Mouse (Mus musculus): Measurements from ENCODE around the gene Chkb. TPM values are rescaled to one million over a fixed set of nuclear protein-coding genes. Genes with fewer than 3 reads are reported as not detected.

Gene Chkb
- 10 to 100 TPM; 34.3 to 43.4 TPM for total RNA-seq (2021)

DNA sequence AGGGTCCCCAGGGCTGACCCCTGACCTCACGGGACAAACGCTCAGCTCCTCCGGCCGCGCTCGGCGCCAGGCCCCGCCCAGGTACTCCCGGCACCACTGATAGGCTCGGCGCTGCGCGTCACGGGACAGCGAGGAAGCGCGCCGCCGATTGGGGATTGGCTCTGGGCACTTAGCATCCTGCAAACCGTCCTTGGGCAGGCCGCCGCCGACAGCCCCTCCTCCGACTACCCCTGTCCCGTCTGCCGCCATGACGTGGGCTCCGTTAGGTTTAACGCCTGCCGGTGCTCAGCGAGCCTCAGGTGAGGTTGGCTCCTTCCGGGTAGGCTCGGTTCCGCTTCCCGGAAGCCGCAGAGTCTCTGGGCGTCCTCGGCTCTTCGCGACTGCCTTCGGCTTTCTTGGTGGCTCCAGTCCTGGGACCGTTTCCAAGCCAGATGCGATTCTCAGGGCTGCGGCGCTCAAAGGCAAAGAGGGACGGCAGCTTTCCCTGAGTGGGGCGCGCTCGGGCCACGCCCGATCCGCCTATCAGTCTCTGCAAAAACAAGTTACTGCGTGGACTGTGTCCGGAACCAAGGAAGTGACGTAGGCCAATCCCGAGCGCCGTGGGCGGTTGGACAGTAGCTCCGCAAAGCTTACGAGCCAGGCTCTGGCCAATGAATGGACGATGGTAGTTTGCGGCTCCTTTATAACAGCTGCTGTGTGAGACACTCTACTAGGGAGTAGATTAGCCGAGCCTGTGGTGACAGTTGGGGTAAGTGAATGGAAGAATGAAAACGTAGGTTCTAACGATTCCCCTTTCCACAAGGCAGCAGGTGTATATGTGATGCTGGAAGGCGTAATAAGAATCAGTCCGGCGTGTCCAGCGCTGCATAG is at the start of gene Chkb, which contains the start of the genes C730034F03Rik and Gm44502:
Chkb (minus strand) TSS at position 557 of the 870 bp plus-strand sequence.
C730034F03Rik (plus strand) TSS at position 238 of the 870 bp plus-strand sequence.
Gm44502 (minus strand) TSS at position 345 of the 870 bp plus-strand sequence.
- DNase-seq (ENCODE audit: extremely low spot score in 1 of 2, low spot score in 1 of 2), result peak; percentile 73 to 86

DNA sequence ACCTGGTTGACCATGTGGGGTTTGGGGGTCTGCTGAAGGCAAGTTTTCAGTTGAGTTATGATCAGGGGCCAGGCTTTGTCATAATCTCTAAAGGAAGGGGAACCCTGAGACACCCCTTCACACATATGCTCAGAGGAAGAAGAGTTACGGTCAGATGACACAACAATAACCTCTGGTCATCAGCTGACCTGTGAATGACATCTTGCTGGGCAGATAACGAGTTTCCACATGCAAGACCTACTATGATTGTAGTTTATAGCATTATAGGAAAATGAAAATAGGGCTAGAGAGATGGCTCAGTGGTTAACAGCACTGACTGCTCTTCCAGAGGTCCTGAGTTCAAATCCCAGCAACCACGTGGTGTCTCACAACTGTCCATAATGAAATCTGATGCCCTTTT is 48.9 kb upstream of the Chkb start:
- no peak for DNase-seq (ENCODE audit: extremely low spot score in 1 of 2, low spot score in 1 of 2)

DNA sequence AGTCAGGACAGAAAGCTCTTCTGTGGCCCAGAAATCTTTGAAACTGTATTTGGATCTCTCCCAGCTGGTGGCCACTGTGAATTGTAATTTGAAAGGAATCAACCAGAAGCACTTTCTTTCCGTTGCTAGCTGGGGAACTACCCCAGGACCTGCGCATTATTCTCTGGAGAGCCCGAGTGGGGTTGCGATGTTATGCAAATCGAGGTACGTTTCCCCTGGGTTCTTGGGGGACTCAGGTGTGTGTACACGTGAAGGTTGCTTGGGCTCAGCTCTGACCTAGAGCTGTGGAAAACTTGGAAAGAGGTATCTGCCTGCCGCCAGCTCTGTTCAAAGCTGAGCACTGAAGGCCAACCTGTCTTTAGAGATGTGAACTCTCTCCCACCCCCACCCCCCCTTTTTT is 48.1 kb upstream of the Chkb start:
- DNase-seq (ENCODE audit: extremely low spot score in 1 of 2, low spot score in 1 of 2), result no peak

DNA sequence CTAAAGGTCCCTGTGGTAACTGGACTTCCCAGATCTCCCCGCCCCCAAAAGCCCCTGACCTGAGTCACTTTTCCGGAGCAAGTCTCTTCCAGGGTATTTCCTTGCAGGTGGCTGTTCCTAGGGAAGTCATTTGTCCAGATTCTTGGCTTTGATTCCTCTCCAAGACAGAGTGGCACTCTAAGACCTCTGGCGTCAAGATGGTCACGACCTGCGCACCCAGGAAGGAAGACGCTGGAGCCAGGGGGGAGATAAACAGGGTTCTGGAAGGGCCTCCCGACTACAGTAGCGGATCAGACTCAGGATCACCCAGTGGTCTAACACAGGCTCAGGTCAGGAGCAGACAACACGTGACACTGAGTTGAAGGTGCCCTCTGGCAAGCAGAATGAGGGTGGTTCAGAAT is 47.4 kb upstream of the Chkb start, which contains the start of gene Arsa:
Arsa (minus strand) TSS at position 335 of the 401 bp plus-strand sequence.
- no peak for DNase-seq (ENCODE audit: extremely low spot score in 1 of 2, low spot score in 1 of 2)

DNA sequence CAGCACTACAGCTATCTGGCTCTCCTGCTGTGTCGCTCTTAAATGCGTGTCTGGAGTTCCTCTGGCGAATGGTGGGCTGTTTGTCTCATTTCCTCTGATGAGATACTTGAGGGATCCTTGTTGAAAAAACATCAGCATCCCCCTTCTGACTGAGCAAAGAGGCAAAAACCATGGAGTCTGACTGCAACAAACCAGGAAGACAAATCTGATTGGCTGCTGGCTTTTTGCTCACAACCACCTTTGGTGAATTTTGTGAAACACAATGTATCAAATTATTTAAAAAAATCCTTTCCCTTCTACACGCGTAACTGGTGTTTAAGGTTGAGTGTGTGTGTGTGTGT is 46.7 kb upstream of the Chkb start:
- DNase-seq (ENCODE audit: extremely low spot score in 1 of 2, low spot score in 1 of 2), result no peak

DNA sequence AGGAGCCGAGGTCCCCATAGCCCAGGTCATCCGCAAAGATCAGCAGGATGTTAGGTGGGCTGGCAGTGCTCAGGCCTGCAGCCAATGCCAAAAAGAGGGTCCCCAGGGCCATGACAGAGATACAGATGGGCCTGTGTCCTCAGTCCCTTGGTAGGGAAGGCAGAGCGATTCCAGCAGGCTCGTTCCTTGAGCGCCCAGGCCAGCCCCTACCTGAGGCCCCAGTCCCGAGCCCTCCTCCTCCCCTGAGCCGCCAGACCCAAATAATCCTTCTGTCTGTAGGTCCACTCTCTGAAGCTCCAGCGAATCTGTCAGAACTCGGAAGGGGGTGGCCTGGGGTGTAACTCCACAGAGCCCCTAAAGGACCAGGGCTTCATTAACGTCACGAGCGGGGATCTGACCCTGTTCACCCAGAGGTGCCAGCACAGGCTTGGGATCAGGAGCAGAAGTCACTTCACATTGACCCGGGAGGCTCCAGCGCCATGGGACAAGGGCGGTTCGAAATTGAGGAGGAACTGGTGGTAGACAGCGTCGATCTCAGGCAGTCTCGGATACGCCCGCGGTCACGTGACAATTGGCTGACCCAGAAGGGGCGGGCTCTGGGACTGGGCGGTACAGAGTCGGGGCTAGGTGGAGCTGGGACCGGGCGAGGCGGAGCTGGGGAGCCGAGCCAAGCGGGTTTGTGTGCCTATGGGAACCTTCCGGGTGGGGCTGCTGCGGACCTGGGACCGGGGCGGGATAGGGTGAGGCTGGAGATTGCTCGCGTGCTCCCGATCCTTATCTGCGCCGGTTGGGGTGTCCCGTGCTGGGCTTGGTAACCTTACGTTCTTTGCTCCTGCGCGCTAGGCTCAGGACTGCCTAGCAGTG is 46.1 kb upstream of the Chkb start:
- peak; percentile 77 to 87 for DNase-seq (ENCODE audit: extremely low spot score in 1 of 2, low spot score in 1 of 2)

DNA sequence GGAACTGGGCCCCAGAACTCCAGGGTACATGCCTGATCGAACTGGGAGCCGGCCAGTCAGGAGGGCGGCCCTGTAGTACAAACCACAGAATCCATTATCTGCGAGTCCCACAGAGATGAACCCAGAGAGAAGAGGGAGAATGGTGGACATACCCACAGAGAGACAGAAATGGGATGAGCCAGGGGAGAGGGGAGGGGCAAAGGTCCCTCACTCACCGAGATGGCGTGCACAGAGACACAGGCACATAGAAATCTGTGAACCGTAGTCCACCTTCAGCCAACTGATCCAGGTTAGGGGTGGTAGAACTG is 45.5 kb upstream of the Chkb start:
- DNase-seq (ENCODE audit: extremely low spot score in 1 of 2, low spot score in 1 of 2), result no peak

DNA sequence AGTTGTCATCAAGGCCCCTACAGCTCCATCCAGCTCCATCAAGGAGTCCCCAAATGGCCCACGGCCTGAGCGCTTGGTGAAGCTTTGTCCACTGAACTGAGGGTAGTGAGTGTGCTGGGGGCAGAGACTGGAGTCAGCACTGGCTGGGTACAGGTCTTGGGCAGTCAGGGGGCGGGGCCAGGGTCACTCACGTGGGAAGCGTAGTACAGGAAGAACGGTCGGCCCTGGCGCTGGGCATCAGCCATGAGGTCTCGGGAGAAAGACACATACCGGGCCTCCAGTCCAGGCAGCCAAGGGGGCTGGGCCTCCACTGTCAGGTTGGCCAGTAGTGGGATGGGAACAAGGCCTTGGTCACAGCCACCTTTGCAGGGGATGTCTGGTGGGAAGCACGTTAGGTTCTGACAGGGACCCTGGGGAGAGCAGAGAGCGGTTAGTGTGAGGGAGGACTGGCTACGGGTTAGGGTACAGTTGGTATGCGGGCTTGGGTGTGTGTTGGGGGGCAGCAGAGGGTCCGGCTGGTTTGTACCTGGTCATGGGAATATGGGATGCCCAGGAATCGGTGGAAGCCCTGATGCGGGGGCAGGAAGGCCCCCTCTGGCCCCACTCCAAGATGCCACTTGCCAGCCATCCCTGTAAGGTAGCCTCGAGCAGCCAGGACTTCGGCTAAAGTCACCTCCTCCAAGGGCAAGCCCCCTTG is 45.0 kb upstream of the Chkb start:
- no peak for DNase-seq (ENCODE audit: extremely low spot score in 1 of 2, low spot score in 1 of 2)

DNA sequence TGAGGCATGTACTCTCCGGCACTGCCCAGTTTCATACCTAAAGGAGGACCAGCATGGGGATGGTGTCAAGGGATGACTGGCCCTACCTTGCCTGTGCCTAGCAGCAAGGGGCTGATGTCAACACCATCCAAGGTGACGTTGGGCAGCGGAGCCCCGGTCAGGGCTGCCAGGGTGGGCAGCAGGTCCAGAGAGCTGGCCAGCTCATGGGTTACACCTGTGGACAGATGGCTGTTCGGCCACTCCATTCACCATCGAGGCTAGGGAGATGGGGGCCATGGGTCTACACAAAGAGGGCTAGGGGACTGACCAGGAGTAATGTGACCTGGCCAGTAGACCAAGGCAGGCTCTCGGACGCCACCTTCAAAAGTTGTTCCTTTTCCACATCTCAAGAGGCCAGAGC is 44.2 kb upstream of the Chkb start:
- no peak for DNase-seq (ENCODE audit: extremely low spot score in 1 of 2, low spot score in 1 of 2)

DNA sequence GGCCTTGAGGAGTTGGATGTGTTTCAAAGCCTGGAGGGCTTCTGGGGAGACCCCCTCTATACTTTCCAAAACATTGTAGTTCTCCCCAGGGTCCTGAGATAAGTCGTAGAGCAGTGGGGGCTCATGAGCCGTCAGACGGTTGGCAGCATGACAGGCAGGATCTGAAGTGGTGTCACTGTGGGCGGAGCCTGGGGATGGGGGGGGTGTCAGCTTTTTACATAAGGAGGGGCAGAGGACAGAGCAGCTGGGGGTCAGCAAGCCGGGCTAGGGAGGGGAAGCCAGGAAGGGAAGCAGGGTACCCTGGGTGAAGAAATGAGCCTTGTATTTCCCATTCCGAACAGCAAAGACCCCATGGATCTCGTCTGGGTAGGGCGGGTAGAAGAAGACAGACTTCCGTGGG is 43.7 kb upstream of the Chkb start:
- no peak for DNase-seq (ENCODE audit: extremely low spot score in 1 of 2, low spot score in 1 of 2)

DNA sequence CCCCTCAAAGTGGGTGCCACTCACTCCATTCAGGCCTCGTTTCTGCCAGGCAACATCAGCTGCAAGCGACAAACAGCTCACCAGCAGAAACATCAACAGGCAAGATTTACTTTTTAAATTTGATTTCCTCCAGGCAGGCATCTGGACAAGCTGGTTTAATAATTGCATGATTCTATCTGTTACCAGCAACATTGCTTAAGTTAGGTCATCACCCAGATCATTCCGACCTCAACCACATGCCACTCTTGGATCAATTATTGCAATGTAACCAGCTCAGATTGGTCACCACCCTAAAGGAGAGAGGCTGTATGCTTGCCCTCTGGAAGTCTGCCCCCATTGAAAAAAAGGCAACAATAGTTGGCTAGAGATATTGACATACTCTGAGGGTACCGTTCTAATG is 41.8 kb upstream of the Chkb start:
- DNase-seq (ENCODE audit: extremely low spot score in 1 of 2, low spot score in 1 of 2), result no peak

DNA sequence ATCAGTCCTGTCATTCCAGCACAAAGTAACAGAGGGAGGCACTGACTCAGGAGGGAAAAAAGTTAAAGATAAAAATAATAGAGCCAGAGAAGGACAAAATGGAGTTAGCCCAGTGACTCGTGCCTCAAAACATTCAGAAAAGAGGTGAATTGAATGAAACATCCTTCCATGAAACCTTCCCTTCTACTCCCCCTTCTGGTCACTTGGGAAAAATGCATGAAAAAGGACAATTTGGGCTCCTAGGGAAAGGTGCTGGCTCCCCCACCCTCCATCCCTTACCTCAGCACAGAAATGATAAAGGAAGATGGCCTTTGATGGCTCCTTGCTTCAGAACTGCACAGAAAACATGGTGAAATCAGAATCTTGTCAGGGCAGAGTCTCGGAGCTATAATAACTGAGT is 38.9 kb upstream of the Chkb start:
- DNase-seq (ENCODE audit: extremely low spot score in 1 of 2, low spot score in 1 of 2), result no peak

DNA sequence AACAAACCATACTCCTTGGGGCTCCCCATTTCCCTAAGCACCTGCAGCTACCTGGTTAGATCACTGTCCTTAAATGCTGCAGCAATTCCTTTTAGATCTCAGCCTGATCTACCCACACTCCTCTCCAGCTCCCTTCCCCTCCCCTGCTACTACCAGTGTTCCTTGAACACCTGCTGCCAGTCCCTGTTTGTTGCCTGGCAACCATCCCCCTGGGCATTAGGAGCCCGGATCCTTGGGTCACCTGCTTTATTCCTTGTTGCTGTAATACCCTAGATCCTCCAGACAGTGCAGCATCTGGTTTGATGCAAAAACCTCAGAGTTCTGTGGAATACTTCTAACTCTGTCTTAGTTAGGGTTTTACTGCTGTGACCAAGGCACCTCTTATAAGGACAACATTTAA is 35.3 kb upstream of the Chkb start:
- no peak for DNase-seq (ENCODE audit: extremely low spot score in 1 of 2, low spot score in 1 of 2)

DNA sequence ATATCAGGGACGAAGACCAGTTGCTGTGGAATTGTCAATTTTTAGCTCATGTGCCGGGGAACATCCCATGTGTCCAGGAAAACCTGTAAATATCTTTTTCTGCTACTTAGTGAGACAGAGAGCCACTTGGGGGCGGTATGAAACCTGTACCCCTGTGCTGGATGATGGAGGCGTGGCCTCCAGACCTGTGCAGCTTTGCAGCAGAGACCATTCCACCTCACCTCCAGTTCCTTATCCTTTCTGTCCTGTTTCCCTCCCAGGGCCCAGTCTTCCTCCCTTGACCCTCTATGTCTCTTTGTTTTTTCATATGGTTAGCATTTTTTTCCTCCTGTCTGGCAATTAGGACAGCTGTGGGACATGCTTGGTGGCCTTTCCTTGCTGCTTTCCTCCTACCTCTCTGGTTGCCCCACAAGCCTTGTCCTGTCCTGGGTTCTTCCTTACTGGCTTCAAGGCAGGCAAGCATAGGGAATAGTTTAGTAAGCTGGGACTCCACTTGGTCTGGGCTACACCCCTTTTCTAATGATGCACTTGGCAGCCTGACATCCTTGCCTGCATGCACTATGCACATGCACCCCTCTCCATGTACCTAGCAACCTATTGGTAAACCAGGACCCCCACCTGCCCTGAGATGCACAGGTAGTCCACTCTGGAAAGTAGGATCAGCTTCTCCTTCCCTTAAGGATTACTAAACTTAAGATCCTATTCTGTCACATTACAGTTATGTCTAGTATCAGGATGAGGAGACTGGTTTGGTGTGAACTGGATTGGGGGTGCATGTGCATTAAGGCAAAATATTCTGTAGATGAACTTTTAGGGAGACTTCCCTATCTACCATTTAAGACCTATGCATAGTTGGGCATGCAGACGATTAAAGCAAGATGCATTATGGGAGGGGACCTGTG is 33.9 kb upstream of the Chkb start:
- DNase-seq (ENCODE audit: extremely low spot score in 1 of 2, low spot score in 1 of 2), result no peak

DNA sequence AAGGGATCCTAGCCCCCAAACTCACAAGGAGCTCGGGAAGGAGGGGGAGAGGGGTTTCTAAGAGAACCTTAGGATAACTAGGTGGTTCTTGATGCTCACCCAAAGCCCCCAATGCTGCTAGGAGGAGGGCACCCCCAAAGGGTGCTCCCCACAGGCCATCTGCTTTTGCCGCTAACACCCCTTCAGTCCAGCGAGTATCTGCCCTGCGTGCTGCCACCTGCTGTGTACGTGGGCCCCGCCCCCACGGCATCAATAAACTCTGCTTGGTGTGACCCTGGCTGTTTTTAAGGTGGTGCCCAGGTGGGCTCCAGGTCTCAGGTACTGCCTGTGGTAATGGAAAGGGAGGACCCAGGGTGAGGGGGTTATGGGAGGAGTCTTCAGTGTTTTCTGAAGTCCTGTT is 32.5 kb upstream of the Chkb start:
- no peak for DNase-seq (ENCODE audit: extremely low spot score in 1 of 2, low spot score in 1 of 2)

DNA sequence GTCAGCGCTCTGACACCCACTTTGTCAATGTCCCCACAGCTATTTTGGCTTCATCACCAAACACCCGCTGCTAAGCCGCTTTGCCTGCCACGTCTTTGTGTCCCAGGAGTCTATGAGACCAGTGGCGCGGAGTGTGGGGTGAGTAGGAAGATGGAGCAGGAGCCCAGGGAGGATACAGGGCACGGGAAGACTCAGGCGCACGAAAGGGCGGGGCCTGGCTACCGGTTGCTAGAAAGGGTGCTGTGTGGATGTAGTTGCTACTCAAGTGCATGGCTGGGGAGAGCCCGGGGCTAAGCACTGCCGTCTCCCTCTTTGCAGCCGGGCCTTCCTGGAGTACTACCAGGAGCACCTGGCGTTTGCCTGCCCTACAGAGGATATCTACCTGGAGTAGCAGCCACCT is 31.6 kb upstream of the Chkb start:
- DNase-seq (ENCODE audit: extremely low spot score in 1 of 2, low spot score in 1 of 2), result no peak

DNA sequence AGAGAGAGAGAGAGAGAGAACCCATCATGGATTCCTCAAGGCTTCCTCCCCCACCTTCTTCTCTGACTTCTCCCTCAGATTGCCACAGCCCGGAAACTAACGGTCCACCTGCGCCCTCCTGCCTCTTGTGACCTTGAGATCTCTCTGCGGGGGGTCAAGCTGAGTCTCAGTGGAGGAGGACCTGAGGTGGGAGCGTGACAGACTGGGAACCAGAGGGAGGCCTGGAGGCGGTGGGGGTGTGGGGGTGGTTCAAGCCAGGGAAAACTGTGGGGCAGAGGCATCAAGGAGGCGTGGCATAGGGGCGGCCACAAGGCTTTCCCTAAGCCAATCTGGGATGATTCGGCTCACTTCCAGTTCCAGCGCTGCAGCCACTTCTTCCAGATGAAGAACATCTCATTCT is 30.6 kb upstream of the Chkb start:
- no peak for DNase-seq (ENCODE audit: extremely low spot score in 1 of 2, low spot score in 1 of 2)

DNA sequence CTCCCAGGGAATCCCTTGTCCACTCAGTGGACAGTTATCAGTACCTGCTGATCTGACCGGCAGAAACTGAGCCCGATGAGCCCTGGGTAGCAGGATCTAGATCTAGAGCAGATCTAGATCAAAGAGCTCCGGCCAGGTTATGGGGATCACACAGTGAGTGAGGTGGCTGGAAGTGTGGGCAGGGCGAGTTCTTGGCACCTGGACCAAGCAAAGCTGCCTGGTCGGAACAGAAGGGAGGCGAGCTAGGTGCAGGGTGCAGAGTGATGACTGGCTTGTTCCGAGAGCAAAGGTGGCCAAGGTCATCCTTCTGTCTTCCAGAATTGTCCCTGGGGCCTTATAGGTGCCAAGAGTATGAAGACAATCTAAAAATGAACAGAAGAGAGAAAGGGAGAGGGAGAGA is 30.1 kb upstream of the Chkb start:
- no peak for DNase-seq (ENCODE audit: extremely low spot score in 1 of 2, low spot score in 1 of 2)

DNA sequence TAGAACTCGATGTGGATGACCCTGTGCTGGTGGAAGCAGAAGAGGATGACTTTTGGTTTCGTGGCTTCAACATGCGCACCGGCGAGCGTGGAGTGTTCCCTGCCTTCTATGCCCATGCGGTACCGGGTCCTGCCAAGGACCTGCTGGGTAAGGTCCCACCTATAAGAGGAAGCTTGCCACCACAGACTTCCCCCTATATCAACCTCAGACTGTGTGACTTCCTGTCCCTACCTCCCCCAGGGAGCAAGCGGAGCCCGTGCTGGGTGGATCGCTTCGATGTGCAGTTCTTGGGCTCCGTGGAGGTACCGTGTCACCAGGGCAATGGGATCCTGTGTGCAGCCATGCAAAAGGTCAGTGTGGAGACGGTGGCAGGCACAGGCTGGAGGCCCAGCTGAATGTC is 29.2 kb upstream of the Chkb start:
- DNase-seq (ENCODE audit: extremely low spot score in 1 of 2, low spot score in 1 of 2), result no peak

DNA sequence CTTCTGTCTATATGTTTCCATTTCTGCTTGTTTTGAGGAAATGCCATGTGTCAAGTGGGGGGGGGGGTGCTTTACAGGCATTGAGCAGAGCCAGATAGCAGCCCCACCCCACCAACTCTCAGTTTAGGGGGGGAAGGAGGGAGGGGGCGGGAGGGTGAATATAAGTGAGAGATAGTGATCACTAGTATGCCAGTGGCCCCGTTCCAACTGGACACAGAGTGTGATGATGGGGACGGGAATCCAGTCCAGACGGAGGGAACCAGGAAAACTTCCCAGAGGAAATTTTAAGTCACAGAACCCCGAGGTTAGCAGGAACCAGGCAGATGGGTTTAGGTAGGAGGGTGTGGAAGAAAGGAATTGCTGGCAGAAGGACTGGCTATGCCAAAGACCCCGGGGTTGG is 25.9 kb upstream of the Chkb start:
- no peak for DNase-seq (ENCODE audit: extremely low spot score in 1 of 2, low spot score in 1 of 2)

Measured in layer of hippocampus, postnatal 25 days (tissue).